Mouse (Mus musculus): ENCODE data around the gene Eno1. TPM values are rescaled to one million over a fixed set of nuclear protein-coding genes. Genes with fewer than 3 reads are reported as not detected.
A peak's percentile ranks its signal among the peaks of the same experiment; 100 is the strongest.

The Eno1 gene
- polyA plus RNA-seq, 1 experiment, result 25.2 TPM

- Histone ChIP-seq H3K4me3 (replicated peaks) (peak overlapping the region; percentile 50), H3K9me3 (ENCODE audit: control insufficient read depth, low read length) (no peaks in the 10 kb centered on the region), H3K4me1 (ENCODE audit: control insufficient read depth) (peaks cover 23% of the 10 kb centered on the region), H3K27me3 (ENCODE audit: control insufficient read depth) (no peaks in the 10 kb centered on the region), H3K36me3 (ENCODE audit: control insufficient read depth) (no peaks in the 10 kb centered on the region)
- TF ChIP-seq GATA1 (IDR thresholded peaks at IDR 0.05; ENCODE audit: low read length), result no peak
- TF ChIP-seq TAL1 (IDR thresholded peaks at IDR 0.05; ENCODE audit: low read length), result no peak
Observed at GRCm38 (mm10) chr4:150221017-150221640, 15.4 kb upstream of the Eno1 start.

- no peaks in the 10 kb centered on the region for H3K27me3 ChIP-seq (ENCODE audit: control insufficient read depth)
- no peak for TF ChIP-seq TAL1 (IDR thresholded peaks at IDR 0.05; ENCODE audit: low read length)
- TF ChIP-seq GATA1 (IDR thresholded peaks at IDR 0.05; ENCODE audit: low read length), result no peak
- no peak overlapping the region for H3K4me3 ChIP-seq (replicated peaks)
Observed at GRCm38 (mm10) chr4:150223830-150224229, 12.7 kb upstream of the Eno1 start.

GRCm38 (mm10) chr4:150225700-150226099, 10.8 kb upstream of the Eno1 start:
- TF ChIP-seq GATA1 (IDR thresholded peaks at IDR 0.05; ENCODE audit: low read length) (no peak), TAL1 (IDR thresholded peaks at IDR 0.05; ENCODE audit: low read length) (no peak)
- H3K4me1 ChIP-seq (ENCODE audit: control insufficient read depth), result peaks cover 7% of the 10 kb centered on the region

More at GRCm38 (mm10) chr4:150223830-150224229, 12.7 kb upstream of the Eno1 start:
- H3K4me1 ChIP-seq (ENCODE audit: control insufficient read depth), result peaks cover 15% of the 10 kb centered on the region
- H3K36me3 ChIP-seq (ENCODE audit: control insufficient read depth), result no peaks in the 10 kb centered on the region
- no peaks in the 10 kb centered on the region for H3K9me3 ChIP-seq (ENCODE audit: control insufficient read depth, low read length)

GRCm38 (mm10) chr4:150226818-150227688, 9.5 kb upstream of the Eno1 start:
- Histone ChIP-seq H3K27me3 (ENCODE audit: control insufficient read depth) (peaks cover 11% of the 10 kb centered on the region), H3K9me3 (ENCODE audit: control insufficient read depth, low read length) (no peaks in the 10 kb centered on the region), H3K4me1 (ENCODE audit: control insufficient read depth) (no peaks in the 10 kb centered on the region), H3K36me3 (ENCODE audit: control insufficient read depth) (no peaks in the 10 kb centered on the region), H3K4me3 (replicated peaks) (no peak overlapping the region)
- TF ChIP-seq TAL1 (IDR thresholded peaks at IDR 0.05; ENCODE audit: low read length) (no peak), GATA1 (IDR thresholded peaks at IDR 0.05; ENCODE audit: low read length) (no peak)

More at GRCm38 (mm10) chr4:150225700-150226099, 10.8 kb upstream of the Eno1 start:
- Histone ChIP-seq H3K36me3 (ENCODE audit: control insufficient read depth) (no peaks in the 10 kb centered on the region), H3K9me3 (ENCODE audit: control insufficient read depth, low read length) (no peaks in the 10 kb centered on the region), H3K27me3 (ENCODE audit: control insufficient read depth) (peaks cover 1% of the 10 kb centered on the region; the same call in 1 of the 2 replicates), H3K4me3 (replicated peaks) (no peak overlapping the region)

- TF ChIP-seq TAL1 (IDR thresholded peaks at IDR 0.05; ENCODE audit: low read length), result no peak
- no peak for TF ChIP-seq GATA1 (IDR thresholded peaks at IDR 0.05; ENCODE audit: low read length)
- no peaks in the 10 kb centered on the region for H3K4me1 ChIP-seq (ENCODE audit: control insufficient read depth)
- no peaks in the 10 kb centered on the region for H3K9me3 ChIP-seq (ENCODE audit: control insufficient read depth, low read length)
- H3K36me3 ChIP-seq (ENCODE audit: control insufficient read depth), result no peaks in the 10 kb centered on the region
- peaks cover 12% of the 10 kb centered on the region for H3K27me3 ChIP-seq (ENCODE audit: control insufficient read depth)
- no peak overlapping the region for H3K4me3 ChIP-seq (replicated peaks)
Observed at GRCm38 (mm10) chr4:150228581-150229348, 7.8 kb upstream of the Eno1 start.

GRCm38 (mm10) chr4:150229747-150230390, 6.7 kb upstream of the Eno1 start:
- Histone ChIP-seq H3K9me3 (ENCODE audit: control insufficient read depth, low read length) (no peaks in the 10 kb centered on the region), H3K36me3 (ENCODE audit: control insufficient read depth) (no peaks in the 10 kb centered on the region)

GRCm38 (mm10) chr4:150230460-150231407, 5.8 kb upstream of the Eno1 start:
- Histone ChIP-seq H3K36me3 (ENCODE audit: control insufficient read depth) (no peaks in the 10 kb centered on the region), H3K4me3 (replicated peaks) (no peak overlapping the region)
- no peak for TF ChIP-seq TAL1 (IDR thresholded peaks at IDR 0.05; ENCODE audit: low read length)
- no peak for TF ChIP-seq GATA1 (IDR thresholded peaks at IDR 0.05; ENCODE audit: low read length)

More at GRCm38 (mm10) chr4:150229747-150230390, 6.7 kb upstream of the Eno1 start:
- Histone ChIP-seq H3K27me3 (ENCODE audit: control insufficient read depth) (peaks cover 12% of the 10 kb centered on the region), H3K4me3 (replicated peaks) (no peak overlapping the region), H3K4me1 (ENCODE audit: control insufficient read depth) (peaks cover 8% of the 10 kb centered on the region)
- no peak for TF ChIP-seq GATA1 (IDR thresholded peaks at IDR 0.05; ENCODE audit: low read length)
- no peak for TF ChIP-seq TAL1 (IDR thresholded peaks at IDR 0.05; ENCODE audit: low read length)

More at GRCm38 (mm10) chr4:150230460-150231407, 5.8 kb upstream of the Eno1 start:
- peaks cover 15% of the 10 kb centered on the region for H3K4me1 ChIP-seq (ENCODE audit: control insufficient read depth)
- no peaks in the 10 kb centered on the region for H3K9me3 ChIP-seq (ENCODE audit: control insufficient read depth, low read length)
- H3K27me3 ChIP-seq (ENCODE audit: control insufficient read depth), result peaks cover 12% of the 10 kb centered on the region
